Mouse (Mus musculus) MEL (cell line): ENCODE measurements around the gene Elp5. TPM values are rescaled to one million over a fixed set of nuclear protein-coding genes. Genes with fewer than 3 reads are reported as not detected.

Experiments
- DNase-seq: peaks from one replicate; pipeline ENCODE4 v3.0.0; 2011; ENCODE audit warnings: low read depth, low spot score
- H3K27ac ChIP-seq: 2 replicates; pipeline ENCODE4 v1.5.1; 2012; ENCODE audit warnings: low read depth, mild to moderate bottlenecking, control low read depth, low read length, moderate library complexity; ENCODE audit not compliant: control insufficient read depth
- H3K27me3 ChIP-seq, 2 experiments: fragments of 150-350 bp in 1 of 2; sonication (generic) in 1 of 2; 2 replicates each; pipeline ENCODE4 v1.6.1; 2012; ENCODE audit warnings: low read length in 2 of 2, mild to moderate bottlenecking in 2 of 2, improper control_type of control experiment in 1 of 2, moderate library complexity in 1 of 2; ENCODE audit not compliant: insufficient read depth in 2 of 2, control insufficient read depth in 1 of 2
- H3K36me3 ChIP-seq, 2 experiments: 2 replicates each; pipeline ENCODE4 v1.6.1; 2012 to 2014; ENCODE audit warnings: low read length in 2 of 2, improper control_type of control experiment in 1 of 2, inconsistent platforms in 1 of 2, mild to moderate bottlenecking in 1 of 2; ENCODE audit not compliant: insufficient read depth in 2 of 2, control insufficient read depth in 1 of 2
- H3K4me1 ChIP-seq, 2 experiments: fragments of 150-350 bp in 1 of 2; sonication (generic) in 1 of 2; 2 replicates each; pipeline ENCODE4 v1.6.1; 2012; ENCODE audit warnings: low read length in 2 of 2, improper control_type of control experiment in 1 of 2, mild to moderate bottlenecking in 1 of 2; ENCODE audit not compliant: insufficient read depth in 2 of 2, control insufficient read depth in 1 of 2
- H3K4me3 ChIP-seq, 2 experiments: fragments of 150-350 bp in 1 of 2; sonication (generic) in 1 of 2; 2 replicates each; pipeline ENCODE4 v1.5.1; 2012; ENCODE audit warnings: low read depth in 2 of 2, low read length in 2 of 2, mild to moderate bottlenecking in 2 of 2, moderate library complexity in 2 of 2, control low read depth in 1 of 2, improper control_type of control experiment in 1 of 2; ENCODE audit not compliant: control insufficient read depth in 1 of 2, insufficient read depth in 1 of 2
- H3K79me2 ChIP-seq: 2 replicates; pipeline ENCODE4 v1.6.1; 2012; ENCODE audit warnings: mild to moderate bottlenecking, low read length, moderate library complexity; ENCODE audit not compliant: control insufficient read depth, poor library complexity, insufficient read depth
- H3K9ac ChIP-seq: 2 replicates; pipeline ENCODE4 v1.6.1; 2012; ENCODE audit warnings: low read depth, mild to moderate bottlenecking, control low read depth, low read length, moderate library complexity; ENCODE audit not compliant: control insufficient read depth, poor library complexity, severe bottlenecking
- H3K9me3 ChIP-seq: fragments of 150-350 bp; sonication (generic); replicated peaks from 2 replicates; pipeline ENCODE4 v1.6.1; 2012; ENCODE audit warnings: mild to moderate bottlenecking, low read length, improper control_type of control experiment, moderate library complexity; ENCODE audit not compliant: insufficient read depth
- BHLHE40 ChIP-seq: IDR thresholded peaks from 2 replicates; pipeline ENCODE4 v1.6.1; 2012; ENCODE audit warnings: low read depth, mild to moderate bottlenecking, inconsistent platforms, low read length, improper control_type of control experiment, borderline replicate concordance
- CHD1 ChIP-seq: IDR thresholded peaks from 2 replicates; pipeline ENCODE4 v1.6.1; 2012; ENCODE audit warnings: low read depth, mild to moderate bottlenecking, inconsistent platforms, low read length, improper control_type of control experiment
- CHD2 ChIP-seq: IDR thresholded peaks from 2 replicates; pipeline ENCODE4 v1.6.1; 2011; ENCODE audit warnings: low read length, improper control_type of control experiment
- CTCF ChIP-seq, 3 experiments: IDR thresholded peaks in 2 of 3; conservative IDR thresholded peaks in 1 of 3; 2 replicates each; pipeline ENCODE4 v1.5.1; 2011 to 2012; ENCODE audit warnings: low read length in 3 of 3, low read depth in 2 of 3, mild to moderate bottlenecking in 2 of 3, improper control_type of control experiment in 1 of 3, inconsistent platforms in 1 of 3, mixed read lengths in 1 of 3, moderate library complexity in 1 of 3; ENCODE audit not compliant: control insufficient read depth in 1 of 3, insufficient read depth in 1 of 3, poor library complexity in 1 of 3, severe bottlenecking in 1 of 3
- ELF1 ChIP-seq: IDR thresholded peaks from 2 replicates; pipeline ENCODE4 v1.6.1; 2014; ENCODE audit warnings: low read depth, mild to moderate bottlenecking, inconsistent platforms, low read length, improper control_type of control experiment, moderate library complexity
- ETS1 ChIP-seq: IDR thresholded peaks from 2 replicates; pipeline ENCODE4 v1.6.1; 2012; ENCODE audit warnings: low read depth, mild to moderate bottlenecking, inconsistent platforms, low read length, improper control_type of control experiment, moderate library complexity
- HCFC1 ChIP-seq: IDR thresholded peaks from 2 replicates; pipeline ENCODE4 v1.6.1; 2012; ENCODE audit warnings: low read depth, mild to moderate bottlenecking, inconsistent platforms, low read length, improper control_type of control experiment, moderate library complexity
- MAFK ChIP-seq: IDR thresholded peaks from 2 replicates; pipeline ENCODE4 v1.6.1; 2011; ENCODE audit warnings: low read depth, mild to moderate bottlenecking, low read length, improper control_type of control experiment, borderline replicate concordance
- MAX ChIP-seq: IDR thresholded peaks from 2 replicates; pipeline ENCODE4 v1.6.1; 2011; ENCODE audit warnings: low read length, improper control_type of control experiment
- MXI1 ChIP-seq: IDR thresholded peaks from 2 replicates; pipeline ENCODE4 v1.6.1; 2011; ENCODE audit warnings: mild to moderate bottlenecking, low read depth, low read length, improper control_type of control experiment
- MYC ChIP-seq: IDR thresholded peaks from 2 replicates; pipeline ENCODE4 v1.6.1; 2011; ENCODE audit warnings: low read depth, mild to moderate bottlenecking, low read length, improper control_type of control experiment, moderate library complexity
- POLR2A ChIP-seq, 2 experiments: IDR thresholded peaks; 2 replicates each; pipeline ENCODE4 v1.6.1; 2011 to 2012; ENCODE audit warnings: low read length in 2 of 2, mild to moderate bottlenecking in 2 of 2, control low read depth in 1 of 2, improper control_type of control experiment in 1 of 2, low read depth in 1 of 2, moderate library complexity in 1 of 2; ENCODE audit not compliant: control insufficient read depth in 1 of 2, insufficient read depth in 1 of 2, poor library complexity in 1 of 2
- POLR2AphosphoS2 ChIP-seq: IDR thresholded peaks from 2 replicates; pipeline ENCODE4 v1.6.1; 2011; ENCODE audit warnings: low read length, improper control_type of control experiment
- RCOR1 ChIP-seq: IDR thresholded peaks from 2 replicates; pipeline ENCODE4 v1.6.1; 2012; ENCODE audit warnings: low read depth, mild to moderate bottlenecking, inconsistent platforms, low read length, improper control_type of control experiment
- TAL1 ChIP-seq: IDR thresholded peaks from 2 replicates; pipeline ENCODE4 v1.6.1; 2012; ENCODE audit warnings: mild to moderate bottlenecking, inconsistent platforms, low read length, moderate library complexity, mixed read lengths
- TBP ChIP-seq: IDR thresholded peaks from 2 replicates; pipeline ENCODE4 v1.8.0; 2011; ENCODE audit warnings: low read depth, low read length, improper control_type of control experiment
- TCF12 ChIP-seq: IDR thresholded peaks from 2 replicates; pipeline ENCODE4 v1.6.1; 2014; ENCODE audit warnings: low read depth, mild to moderate bottlenecking, inconsistent platforms, low read length, improper control_type of control experiment, moderate library complexity
- UBTF ChIP-seq: IDR thresholded peaks from 2 replicates; pipeline ENCODE4 v1.6.1; 2012; ENCODE audit warnings: low read depth, mild to moderate bottlenecking, inconsistent platforms, low read length, improper control_type of control experiment, moderate library complexity, borderline replicate concordance; ENCODE audit not compliant: insufficient read depth
- polyA plus RNA-seq, 2 experiments: library from polyadenylated mRNA; stranded (reverse) in 1 of 2; unstranded in 1 of 2; fragments of >175 nt in 1 of 2; fragments of >200 nt in 1 of 2; gene quantifications; 2 replicates each; pipeline versions ENCODE4 v1.2.1 to v1.2.4; 2012; ENCODE audit warnings: low replicate concordance in 2 of 2, low read depth in 1 of 2; ENCODE audit not compliant: insufficient read length in 2 of 2, insufficient read depth in 1 of 2, missing spikeins in 1 of 2
- total RNA-seq: library from RNA; depleted of rRNA; stranded (reverse); fragments of 300-350 nt; gene quantifications from 2 replicates; pipeline ENCODE4 v1.2.3, GENCODE M21; 2012

Elp5 gene
- total and polyA plus RNA-seq, 3 experiments, result 189 to 222 TPM; not detected in 1

DNA sequence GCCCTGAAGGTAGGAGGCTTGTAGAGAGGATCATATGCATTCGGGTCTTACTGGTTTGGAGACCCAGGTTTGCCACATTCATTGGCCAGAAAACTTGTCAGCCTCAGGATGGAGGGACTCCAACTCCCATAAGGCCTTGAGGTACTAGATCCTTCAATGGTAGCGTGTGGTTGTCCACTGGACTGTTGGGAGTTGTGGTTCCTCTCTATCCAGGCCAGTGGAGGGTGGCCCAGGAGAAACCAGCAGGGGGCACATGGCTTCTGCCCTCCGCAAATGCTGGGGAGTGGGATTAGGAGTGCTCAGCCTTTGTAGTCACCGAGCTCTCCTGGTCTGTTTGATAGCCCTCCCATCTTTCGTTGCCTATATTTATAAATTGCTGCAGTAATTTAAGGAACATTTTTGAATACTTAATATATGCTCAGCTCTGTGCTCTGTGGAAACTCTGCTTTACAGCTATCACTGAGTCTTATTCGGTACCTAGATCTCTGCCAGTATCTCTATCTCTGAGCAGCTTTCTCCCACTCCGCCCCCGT lies 38.5 kb upstream of the Elp5 start (continued):
- TF ChIP-seq TAL1 (no peak), POLR2A (IDR thresholded peaks at IDR 0.05; ENCODE audit: control insufficient read depth in 1 of 2, insufficient read depth in 1 of 2, low read depth in 1 of 2, low read length in 2 of 2, poor library complexity in 1 of 2) (peak in 1 of 2 experiments; percentile 3; a peak in 1 of 4 replicates), RCOR1 (no peak), HCFC1 (peak; percentile 99), UBTF (no peak), CHD2 (no peak)

DNA sequence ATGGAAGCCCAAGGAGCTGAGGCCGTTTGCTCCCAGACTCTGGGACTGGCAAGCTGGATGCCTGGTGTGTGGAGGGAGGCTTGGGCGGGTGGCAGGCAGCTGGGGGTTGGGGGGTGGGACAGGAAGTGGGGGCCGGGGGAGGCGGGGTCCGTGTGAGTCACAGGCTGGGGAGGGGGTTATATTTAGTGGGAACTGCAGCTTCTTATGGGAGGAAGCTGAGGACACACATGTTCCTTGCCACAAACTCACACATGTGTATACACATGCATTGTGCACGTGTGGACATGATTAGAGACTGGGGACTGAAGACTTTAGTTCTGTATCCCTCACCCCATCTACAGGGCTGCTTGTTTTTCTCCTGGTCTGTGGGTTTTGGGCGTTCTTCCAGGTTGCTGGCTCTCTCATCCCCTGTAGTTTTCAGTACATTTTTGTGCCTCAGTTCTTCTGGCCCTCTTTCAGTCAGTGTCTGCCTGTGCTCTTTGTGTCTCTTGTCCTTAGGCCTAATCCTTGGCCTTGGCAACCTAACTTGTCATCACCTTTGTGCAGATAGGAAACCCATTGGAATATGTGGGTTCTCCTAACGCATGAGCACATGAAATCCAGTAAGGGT lies 37.8 kb upstream of the Elp5 start:
- peaks cover 25% of the 10 kb centered on the region for H3K79me2 ChIP-seq
- peak overlapping the region; percentile 70 for H3K9ac ChIP-seq
- peak overlapping the region; percentile 54 to 56 for H3K4me3 ChIP-seq
- no peaks in the 10 kb centered on the region for H3K27me3 ChIP-seq
- H3K4me1 ChIP-seq, result peaks cover 6 to 34% of the 10 kb centered on the region in 2 experiments
- no peak for TF ChIP-seq ELF1
- peak; percentile 72; the same call in 1 of the 2 replicates for TF ChIP-seq MYC
- TF ChIP-seq POLR2A (IDR thresholded peaks at IDR 0.05; ENCODE audit: control insufficient read depth in 1 of 2, insufficient read depth in 1 of 2, low read depth in 1 of 2, low read length in 2 of 2, poor library complexity in 1 of 2), result peak in 1 of 2 experiments; percentile 51; a peak in 2 of 4 replicates
- no peak; the same call in 1 of the 2 replicates for TF ChIP-seq MXI1
- peak; percentile 79 for TF ChIP-seq MAX
- TF ChIP-seq POLR2AphosphoS2, result no peak
- TF ChIP-seq CHD1, result 0 out of 2 replicates have a peak, but pooled peaks have one; percentile 43
- no peak for TF ChIP-seq MAFK
- peak; percentile 64; the same call in 1 of the 2 replicates for TF ChIP-seq BHLHE40
- no peak for TF ChIP-seq CTCF (IDR thresholded peaks at IDR 0.05 in 2 of 3, conservative IDR thresholded peaks at IDR 0.05 in 1 of 3; ENCODE audit: control insufficient read depth in 1 of 3, insufficient read depth in 1 of 3, low read depth in 2 of 3, low read length in 3 of 3, poor library complexity in 1 of 3, severe bottlenecking in 1 of 3)
- peak; percentile 42; the same call in 1 of the 2 replicates for TF ChIP-seq TBP
- TF ChIP-seq ETS1, result no peak
- TF ChIP-seq CHD2, result no peak
- no peak for TF ChIP-seq TCF12
- H3K36me3 ChIP-seq, result peaks cover 0 to 36% of the 10 kb centered on the region in 2 experiments; a peak in 2 of 4 replicates
- peak; percentile 72 for DNase-seq
- H3K9me3 ChIP-seq, result no peaks in the 10 kb centered on the region
- peak overlapping the region; percentile 75 for H3K27ac ChIP-seq
